Mouse (Mus musculus) cortical plate, adult 2 months (tissue): Measurements from ENCODE around the gene Tagap.
"Not testable (repeated sequence)": the region's sequence is repeated elsewhere in the genome, so short reads cannot be mapped to it uniquely, and the experiment has no call there.

Experiments
- CTCF ChIP-seq: fragments of 200-500 bp; IDR thresholded peaks from 2 replicates; pipeline ENCODE4 v1.5.1; 2011; ENCODE audit warnings: mild to moderate bottlenecking, control low read depth, low read length; ENCODE audit not compliant: insufficient read depth; ENCODE audit errors: extremely low read depth
- POLR2A ChIP-seq: fragments of 200-500 bp; IDR thresholded peaks from 2 replicates; pipeline ENCODE4 v1.6.1; 2011; ENCODE audit warnings: mild to moderate bottlenecking, low read length, control low read depth; ENCODE audit not compliant: insufficient read depth; ENCODE audit errors: extremely low read depth

GRCm38 (mm10) chr17:7957242-7957641 is 31.4 kb downstream of the Tagap start:
- not testable (repeated sequence) for TF ChIP-seq POLR2A, CTCF
